Mouse (Mus musculus) kidney, postnatal 10 days (tissue): Measurements from ENCODE around the gene Cpeb1.
A peak's percentile ranks its signal among the peaks of the same experiment; 100 is the strongest.
"Not testable (repeated sequence)": the region's sequence is repeated elsewhere in the genome, so short reads cannot be mapped to it uniquely, and the experiment has no call there.

Experiments
- DNase-seq: peaks from one replicate; pipeline ENCODE4 v3.0.0; 2021; ENCODE audit warnings: mixed read lengths

Gene Cpeb1

DNA sequence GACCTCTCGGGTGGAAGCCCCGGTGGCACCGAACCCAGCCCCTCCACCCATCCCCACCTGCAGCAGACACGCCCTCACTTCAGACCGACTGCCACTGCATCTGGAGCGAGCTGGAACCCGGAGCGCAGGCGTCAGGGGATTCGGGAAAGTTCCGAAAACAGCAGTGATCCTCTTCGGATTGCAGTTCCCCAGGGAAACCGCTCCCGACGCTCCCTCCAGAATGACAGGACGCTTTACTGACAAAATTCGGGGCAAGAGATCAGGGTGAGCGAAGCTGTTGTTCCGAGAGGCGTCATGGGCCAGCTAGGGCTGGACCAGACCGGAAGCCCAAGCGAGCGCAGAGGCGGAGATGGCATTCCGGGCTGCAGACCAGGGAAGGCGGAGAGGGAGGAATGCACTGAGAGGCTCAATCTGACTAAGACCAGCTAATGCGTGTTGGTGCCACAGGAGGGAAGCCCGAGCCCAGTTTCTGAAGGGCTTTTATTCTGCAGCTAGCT lies at the start of gene Cpeb1:
Gene Cpeb1 (minus strand): TSS at position 311 of the 497 bp plus-strand sequence.
- DNase-seq, result peak; percentile 73

DNA sequence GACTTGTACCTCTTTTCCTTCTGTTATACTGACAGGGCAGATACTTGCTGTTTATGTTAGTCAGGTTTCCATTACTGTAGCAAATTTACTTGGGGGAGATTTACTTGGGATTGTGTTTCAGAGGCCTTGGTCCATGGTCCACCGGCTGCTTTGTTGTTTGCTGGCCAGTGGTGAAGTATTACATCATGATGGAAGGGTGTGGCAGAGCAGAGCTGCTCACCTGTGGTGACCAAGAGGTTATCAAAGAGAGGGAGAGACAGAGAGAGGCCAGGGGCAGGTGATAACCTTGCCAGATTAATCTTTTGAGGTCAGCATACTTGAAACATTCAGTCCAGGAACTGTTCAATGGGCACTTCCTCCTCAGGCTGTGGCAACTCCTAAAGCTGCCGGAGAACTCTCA lies 45.8 kb upstream of the Cpeb1 start:
- DNase-seq, result no peak

DNA sequence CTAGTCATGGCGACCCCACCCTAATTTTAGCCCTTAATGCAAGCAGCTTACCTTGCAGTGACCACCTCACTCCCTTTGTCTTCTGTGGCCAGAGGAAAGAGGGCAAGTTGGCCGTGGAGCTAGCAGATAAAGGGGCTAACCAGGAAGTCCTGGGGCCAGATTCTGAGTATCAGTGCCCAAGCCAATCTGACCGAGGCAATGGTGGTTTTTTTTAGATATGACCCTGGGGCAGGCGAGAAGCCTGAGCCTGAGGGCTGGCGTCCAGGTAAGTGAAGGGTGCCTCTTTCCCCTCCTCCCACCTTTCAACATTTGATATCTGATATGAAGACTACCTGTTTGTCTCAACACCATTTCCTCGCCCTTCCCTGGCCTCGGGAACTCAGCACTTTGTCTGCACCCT lies 42.9 kb upstream of the Cpeb1 start, which contains the start of gene BC048679:
Gene BC048679 (minus strand): TSS at position 101 of the 400 bp plus-strand sequence.
- DNase-seq, result no peak

DNA sequence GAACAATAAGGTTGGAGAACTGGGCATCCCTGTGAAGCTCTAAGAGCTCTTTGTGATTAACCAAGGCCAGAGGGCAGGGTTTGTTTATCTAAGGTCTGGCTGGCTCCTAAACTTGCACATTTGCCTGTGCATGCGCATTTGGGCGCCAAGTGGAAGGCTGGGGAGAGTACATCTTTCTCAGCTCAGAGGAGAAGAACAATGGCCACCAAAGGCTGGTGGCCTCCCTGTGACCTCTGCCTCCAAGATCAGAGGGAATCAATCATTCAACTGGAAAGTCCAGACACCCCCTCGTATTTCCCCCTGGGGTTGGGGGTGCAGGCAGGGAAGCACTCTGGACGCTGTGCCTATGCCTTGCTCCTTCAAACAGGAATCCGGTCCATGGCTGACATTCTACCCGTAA lies 41.9 kb upstream of the Cpeb1 start:
- no peak for DNase-seq

DNA sequence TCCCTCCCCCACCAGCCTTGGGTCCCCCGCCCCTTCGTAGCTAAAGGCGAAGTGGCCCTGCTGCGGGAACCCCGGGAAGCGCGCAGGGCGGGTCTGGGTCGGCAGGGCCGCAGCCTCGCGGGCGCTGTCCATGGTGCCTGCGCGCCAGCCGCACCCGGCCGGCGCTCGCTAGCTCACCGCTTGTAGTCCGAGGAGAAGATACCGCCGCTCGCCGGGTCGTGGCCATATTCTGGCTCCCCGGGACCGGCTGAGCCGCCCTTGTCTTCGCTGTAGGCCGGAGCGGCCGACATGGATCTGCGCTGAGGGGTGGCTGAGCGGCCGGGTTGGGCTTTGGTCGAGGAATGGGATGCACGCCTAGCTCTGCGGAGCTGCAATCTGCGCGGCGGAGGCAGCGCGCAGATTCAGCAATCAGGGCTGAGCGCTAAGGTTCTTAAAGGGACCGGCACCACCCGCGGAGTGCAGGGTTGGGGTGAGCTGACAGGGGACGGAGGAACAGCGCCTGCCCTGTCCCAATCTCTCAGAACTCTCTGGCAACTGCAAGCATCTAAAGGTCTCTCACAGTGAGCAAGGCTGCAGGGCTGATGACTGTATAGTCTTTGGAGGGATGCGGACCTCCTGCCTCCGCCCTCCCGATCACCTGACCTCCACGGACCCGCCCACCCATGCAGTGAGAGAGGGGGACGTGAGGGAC lies 38.2 kb upstream of the Cpeb1 start, which contains the start of gene Ap3b2:
Gene Ap3b2 (minus strand): TSS at position 595 of the 691 bp plus-strand sequence.
- peak; percentile 84 for DNase-seq

DNA sequence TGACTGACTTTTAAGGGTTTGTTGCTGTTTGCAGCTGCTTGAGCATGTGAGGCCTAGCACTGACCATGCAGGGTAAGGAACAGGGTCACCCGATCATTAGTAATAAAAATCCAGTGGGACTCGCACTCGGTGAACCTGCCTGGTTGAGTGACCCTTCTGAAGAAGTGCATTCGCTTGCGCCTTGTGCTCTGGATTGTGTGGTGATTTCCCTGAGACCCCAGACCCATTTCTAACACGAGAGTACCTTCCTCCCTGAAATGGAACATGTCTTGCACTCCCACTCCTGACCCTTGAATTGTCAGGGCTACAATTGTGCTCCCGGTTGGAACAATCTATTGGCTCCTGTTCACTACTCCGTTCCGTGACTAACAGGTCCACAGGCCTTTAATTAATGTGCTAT lies 37.4 kb upstream of the Cpeb1 start:
- DNase-seq, result no peak

DNA sequence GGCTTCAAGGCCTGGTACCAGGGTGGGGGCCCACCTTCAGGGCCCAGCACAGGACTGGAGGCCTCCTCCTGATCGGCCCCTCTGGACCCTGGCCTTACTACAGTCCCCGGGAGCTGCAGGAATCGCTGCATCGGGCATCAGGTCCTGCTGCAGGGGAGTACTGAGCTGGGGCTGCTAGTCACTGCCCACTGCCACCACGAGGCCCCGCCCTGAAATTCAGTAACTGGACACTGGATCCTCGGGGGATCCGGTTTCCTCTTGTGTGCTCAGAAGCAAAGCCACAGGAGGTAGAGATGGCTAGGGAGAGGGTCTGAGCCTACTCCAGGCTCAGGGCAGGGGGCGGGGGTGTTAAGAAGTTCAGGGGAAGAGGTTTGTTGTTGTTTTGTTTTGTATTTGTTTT lies 34.4 kb upstream of the Cpeb1 start:
- peak; percentile 7 for DNase-seq

DNA sequence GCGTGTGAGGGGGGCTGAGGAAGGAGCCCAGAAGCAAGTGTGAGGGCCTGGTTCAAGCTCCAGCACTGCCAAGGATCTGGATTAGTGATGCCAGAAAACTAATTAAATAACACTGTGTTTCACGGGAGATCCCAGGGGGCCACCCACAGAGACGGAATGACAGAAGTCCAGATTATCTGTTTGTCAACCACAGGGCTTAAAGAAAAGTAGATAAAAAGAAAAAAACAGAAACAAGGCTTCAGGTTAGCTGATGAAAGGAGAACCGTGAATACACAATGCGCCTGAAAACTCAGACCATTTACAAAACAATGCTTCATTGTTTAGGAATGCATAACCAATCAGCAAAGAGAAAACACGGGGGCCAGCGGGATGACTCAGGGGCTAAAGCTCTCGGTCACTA lies 25.5 kb upstream of the Cpeb1 start:
- no peak for DNase-seq

DNA sequence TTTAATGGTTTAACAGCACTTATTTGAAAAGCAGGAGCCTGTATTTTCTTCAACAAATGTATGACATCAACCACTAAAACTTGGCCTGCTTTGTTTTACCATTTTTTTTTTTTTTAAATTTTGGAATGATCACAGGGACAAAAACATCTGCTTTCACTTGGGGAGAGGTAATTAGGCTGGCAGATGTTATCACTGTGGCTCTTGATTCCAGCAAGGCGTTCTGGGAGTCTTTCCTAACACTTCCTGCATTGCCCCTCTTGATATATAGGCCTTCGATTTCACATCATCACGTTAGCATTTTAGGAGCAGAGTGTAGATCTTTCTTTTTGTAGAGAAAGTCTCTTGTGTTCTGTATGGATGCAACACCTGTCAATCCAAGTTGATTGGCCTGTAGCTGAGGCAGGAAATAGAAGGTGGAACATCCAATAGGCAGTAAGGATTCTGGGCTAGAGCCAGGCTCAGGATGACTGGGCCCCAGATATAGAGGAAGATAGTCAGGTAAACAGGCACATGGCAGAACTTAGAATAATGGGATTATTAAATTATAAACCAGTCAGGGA lies 24.3 kb upstream of the Cpeb1 start:
- no peak for DNase-seq

DNA sequence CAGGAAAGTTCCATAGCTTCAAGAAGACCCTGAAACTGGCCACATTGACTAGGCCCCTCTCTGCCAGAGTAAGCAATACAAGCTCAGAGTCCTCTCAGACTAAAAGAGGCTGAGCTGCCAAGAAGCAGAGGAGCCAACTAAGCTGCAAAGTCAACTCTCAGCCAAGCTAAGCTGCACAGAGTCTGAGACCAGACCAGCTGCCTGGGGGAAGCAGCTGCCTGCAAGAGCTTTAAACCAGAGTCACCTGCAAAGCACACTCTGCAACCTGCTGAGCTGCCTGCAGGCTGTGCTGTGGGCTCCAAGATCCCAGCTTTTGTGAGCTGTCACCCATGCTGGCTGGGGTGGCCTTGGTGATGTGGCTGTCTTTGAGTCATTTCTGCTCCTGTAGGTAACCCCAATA lies 23.0 kb upstream of the Cpeb1 start:
- not testable (repeated sequence) for DNase-seq

DNA sequence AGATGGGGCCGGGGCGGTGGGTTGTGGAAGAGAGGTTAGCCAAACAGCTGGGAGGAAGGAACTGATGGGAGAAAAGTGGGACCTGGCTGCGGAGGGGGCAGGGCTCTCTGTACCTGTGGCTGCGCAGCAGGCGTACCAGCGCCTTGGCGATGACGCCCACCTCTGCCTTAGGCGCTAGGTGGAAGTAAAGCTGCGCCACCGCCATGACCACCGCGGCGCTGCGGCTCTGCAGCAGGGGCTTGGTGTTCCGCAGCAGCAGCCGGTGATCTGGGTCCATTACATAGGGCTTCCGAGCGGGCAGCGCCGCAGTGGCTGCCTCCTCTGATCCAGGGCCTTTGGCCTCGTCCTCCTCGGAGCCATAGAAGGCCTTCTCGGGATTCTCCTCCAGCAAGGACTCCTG lies 21.6 kb upstream of the Cpeb1 start:
- DNase-seq, result no peak

DNA sequence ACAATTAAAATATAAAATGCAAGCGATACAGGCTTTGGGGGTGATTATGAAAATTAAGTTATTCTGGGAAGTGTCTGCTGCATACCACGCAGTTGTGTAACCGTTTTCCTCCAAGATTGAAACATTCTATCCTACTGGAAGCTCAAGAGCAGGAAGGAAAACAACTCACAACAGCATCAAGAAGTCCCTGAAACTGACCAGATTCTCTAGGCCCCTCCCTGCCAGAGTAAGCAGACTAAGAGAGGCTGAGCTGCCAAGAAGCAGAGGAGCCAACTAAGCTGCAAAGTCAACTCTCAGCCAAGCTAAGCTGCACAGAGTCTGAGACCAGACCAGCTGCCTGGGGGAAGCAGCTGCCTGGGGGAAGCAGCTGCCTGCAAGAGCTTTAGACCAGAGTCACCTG lies 20.0 kb upstream of the Cpeb1 start:
- no peak for DNase-seq

DNA sequence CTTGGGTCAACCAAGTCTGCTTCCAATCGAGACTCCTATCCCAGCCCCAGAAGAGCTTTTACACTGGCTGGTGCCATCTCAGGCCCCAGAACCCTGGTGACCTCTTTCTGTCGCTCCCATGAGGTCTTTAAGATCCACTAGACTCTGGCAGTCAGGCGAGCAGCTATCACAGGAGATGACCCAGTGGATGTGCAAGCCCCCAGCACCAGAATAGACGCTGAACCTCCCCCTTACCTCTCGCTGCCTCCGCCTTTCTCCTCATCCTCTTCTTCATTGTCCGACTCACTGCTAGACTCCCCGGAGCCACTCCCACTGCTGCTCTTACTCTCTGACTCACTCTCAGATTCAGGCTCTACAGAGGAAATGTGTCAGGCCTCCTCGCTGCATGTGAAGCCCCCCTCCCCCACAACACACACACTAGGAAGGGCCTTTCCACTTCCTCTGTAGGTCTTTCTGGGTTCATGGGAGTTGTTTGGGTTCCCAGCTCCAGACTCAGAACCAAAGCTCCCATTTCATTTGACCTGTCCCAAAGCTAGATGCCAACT lies 9.7 kb upstream of the Cpeb1 start:
- no peak for DNase-seq

DNA sequence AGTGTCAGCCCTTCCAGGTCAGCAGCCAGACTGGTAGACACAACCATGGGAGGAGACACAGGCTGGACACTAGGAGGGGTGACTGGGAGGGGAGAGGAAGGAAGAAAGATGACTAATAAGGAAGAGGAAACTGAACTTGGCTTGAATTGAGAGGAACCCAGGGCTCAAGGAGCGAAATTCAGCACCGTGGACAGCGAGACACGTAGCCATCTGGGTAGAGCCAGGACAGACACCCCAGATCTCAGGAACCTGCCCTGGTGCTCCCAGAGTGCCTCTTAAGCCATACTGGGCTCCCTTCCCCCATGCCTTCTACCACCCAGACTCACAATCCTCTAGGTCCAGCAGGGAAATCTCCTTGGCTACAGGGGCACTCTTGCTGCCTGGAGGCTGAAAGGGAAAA lies 8.9 kb upstream of the Cpeb1 start:
- DNase-seq, result peak; percentile 67

DNA sequence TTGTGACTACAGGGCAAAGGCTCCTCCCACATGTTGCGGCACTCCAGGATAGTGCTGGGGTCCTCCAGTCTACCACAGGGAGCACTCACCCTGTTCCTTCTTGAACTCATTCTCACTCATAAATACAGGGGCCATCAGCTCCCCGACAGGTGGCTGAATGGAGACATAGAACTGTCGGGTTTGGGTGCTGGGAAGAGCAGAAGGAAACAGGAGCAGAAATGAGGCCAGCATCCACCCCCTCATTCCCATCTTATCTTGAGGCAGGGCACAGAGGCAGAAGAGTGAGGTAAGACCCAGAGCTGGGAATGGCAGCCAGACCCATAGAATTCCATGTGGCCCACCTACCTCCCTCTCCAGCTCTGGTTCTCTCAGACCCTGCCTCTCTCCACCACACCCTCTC lies 7.5 kb upstream of the Cpeb1 start:
- no peak for DNase-seq

DNA sequence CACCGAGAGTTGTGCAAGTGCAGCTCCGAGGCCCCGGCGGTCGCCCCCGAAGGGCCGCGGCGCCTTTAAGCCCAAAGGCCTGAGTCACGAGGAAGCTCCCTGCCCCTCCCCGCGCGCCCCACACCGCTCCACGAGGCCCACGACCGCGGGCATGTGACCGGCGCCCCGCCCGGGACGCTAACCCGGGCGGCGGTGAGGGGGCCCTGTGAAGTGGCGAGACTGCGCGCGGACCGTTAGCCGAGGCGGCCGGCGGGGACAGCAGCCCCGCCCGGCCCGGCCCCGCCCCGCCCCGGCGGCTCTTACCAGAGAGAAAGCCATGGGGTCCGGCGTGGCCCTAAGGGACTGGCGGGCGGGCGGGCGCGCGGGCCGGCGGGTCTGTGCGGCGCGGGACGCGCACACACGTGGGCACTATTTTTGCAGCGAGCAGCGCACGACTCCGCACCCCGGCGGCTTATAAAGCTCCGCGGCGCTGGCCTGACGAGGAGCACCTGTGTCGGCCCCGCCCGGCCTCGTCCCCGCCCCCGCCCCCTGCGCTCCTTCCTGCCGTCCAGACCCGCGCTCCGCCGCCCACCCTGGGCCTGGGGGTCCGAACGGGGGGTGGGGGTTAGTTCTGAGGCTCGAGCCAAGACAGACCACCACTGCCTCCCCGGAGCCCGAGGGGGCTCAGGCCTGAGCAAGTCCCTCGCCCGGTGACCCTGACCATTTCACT lies 780 bp downstream of the Cpeb1 start:
- DNase-seq, result peak; percentile 53

DNA sequence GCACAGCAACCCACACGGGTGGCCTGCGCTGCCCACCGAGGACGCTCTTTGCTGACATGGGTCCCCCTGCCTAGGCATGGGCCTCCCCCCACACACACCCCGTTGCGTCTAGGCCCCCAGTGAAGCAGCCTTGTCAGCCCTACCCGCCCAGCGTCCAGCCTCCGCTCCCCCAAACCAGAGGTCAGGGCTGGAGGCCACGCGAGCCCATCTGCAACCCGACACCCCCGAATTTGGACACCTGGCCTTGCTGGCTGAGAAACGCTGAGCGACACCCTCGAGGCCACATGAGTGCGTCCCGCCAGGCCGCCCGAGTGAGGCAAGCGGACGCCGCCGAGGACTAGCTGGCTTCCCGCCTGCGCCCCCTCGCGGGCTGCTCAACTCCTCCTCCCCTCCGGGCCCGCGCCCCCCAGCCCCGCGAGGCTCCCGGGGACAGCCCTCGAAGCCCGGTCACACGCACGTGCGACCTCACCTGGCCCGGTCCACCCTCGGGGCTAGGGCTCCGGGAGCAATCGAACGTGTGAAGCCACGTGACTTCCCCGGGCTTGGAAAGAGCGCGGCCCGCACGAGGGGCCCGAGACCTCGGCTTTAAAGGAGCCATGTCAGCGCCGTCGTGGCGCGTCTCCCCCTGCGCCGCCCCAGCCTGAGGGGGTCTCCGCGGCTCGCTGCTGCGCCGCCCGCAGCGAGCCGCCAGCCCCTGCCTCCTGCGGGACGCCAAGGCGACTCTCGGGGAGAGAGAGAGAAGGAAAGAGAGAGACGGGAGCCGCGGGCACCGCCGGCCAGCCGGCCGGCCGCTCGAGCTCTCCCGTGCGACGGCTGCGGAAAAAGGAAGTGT lies 1.6 kb downstream of the Cpeb1 start:
- peak; percentile 46 for DNase-seq

DNA sequence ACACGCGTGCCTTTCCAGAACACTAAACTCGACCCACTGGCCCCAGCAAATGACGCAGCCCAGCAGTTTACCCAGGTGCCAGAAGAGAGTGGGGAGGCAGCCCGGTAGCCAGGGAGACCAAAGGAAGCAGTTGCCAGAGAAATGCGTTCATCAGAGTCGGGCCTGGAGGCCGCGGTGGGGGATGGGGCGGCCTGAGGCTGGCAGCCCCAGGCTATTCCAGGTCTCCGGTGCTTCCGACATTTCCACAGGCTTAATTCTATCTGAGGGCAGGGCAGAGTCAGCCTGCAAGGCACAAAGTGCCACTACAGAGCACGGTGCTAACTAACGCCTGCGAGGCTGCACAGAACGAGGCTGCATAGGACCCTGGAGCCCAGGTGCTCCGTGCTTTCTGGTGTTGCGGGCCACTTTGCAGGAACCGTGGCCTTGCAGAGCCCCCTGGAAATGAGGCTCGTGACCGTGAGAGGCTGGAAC lies 2.3 kb downstream of the Cpeb1 start:
- peak; percentile 13 for DNase-seq

DNA sequence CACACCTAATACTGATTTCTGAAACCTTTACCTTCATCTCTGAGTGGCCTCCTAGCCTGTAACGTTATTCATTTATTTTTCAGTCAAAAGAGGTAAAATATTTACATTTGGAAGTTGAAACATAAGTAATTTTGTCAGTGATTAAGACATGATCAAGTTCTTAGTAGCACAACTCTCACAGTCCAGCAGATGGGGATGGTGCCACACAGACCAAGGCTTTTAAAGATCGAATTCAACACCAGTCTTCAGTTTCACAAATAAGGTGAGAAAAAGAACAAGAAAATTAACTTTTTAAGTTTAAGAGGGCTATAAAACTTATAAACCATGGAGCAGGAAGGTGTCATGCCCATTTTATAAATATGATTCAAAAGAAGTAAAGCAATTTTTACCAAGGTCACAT lies 56.3 kb downstream of the Cpeb1 start:
- DNase-seq, result peak; percentile 25

DNA sequence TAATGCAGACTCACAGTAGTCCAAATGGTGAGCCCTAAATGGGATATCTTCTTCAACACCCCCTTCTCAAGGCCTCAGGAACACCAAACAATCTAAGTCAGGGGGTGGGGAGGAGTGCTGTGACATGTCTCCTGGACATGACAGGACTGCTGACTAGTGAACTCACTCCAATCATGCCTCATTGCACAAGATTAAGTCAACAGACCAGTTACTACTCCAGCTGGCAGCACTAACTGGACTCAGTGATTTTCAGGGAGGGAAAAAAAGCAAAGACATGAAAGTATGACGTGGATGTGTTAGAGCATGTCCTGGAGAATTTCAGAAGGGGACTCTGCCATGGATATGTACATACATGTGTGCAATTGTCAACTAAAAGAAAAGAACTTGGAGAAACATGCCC lies 75.9 kb downstream of the Cpeb1 start:
- DNase-seq, result no peak

DNA sequence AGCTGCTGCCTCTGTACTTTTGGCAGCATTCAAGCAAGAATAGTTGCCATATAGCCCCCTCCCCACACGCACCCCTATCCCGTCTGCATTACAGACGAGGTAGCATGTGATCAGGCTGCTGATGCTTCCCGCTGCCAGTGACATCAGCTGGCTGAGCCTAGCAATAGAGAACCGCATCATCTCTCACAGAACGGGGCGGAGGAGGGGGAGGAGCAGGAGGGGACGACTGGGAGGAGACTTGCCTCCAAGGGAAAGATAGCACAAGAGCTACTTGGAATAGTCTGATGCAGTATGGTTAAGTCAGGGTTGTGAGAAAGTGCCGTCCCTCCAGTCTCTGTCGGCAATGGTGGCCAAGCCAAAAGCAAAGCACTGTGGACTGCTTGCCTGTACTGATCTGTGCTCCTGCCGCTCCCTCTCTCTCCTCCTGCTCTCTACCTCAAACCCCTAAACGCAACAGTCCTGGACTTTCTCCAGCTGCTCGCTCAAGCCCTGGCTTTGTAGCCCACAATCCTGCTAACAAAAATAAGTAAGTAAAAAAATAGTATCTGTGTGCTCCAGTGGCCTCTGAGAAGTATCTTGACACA lies 82.8 kb downstream of the Cpeb1 start:
- peak; percentile 45 for DNase-seq

DNA sequence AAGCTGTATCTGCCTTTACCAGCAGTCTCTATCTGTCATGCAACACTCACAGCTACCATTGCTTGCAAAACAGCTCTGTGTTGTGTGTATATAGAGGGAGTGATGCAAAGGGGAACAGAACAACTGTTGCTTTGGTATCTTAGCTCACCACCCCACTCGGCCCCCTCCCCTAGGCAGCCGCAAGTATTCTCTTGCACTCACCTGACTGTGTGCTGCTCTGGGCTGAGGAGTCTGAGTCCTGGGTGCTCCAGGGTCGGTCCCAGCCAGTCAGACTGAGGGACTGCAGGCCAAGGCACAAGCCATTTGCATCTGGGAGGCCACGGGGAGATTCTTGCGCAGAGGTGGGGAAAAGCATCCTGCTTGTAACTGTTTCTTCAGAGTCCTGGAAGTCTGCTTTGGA lies 83.5 kb downstream of the Cpeb1 start:
- no peak for DNase-seq
